Mouse (Mus musculus) granulocyte monocyte progenitor cell, adult 5-6 weeks (primary cell): ENCODE measurements at regions not wholly inside any gene's neighbourhood (a gene's known extent, or its start where the extent isn't known, plus 50 kb on each side); places are given as distances from the start of the nearest gene placed in this dataset.

Source experiments
- ATAC-seq: replicated peaks from 2 replicates; pipeline ENCODE4 v1.8.0; 2016; ENCODE audit warnings: mild to moderate bottlenecking, moderate TSS enrichment, inconsistent platforms; ENCODE audit not compliant: poor library complexity, severe bottlenecking

DNA sequence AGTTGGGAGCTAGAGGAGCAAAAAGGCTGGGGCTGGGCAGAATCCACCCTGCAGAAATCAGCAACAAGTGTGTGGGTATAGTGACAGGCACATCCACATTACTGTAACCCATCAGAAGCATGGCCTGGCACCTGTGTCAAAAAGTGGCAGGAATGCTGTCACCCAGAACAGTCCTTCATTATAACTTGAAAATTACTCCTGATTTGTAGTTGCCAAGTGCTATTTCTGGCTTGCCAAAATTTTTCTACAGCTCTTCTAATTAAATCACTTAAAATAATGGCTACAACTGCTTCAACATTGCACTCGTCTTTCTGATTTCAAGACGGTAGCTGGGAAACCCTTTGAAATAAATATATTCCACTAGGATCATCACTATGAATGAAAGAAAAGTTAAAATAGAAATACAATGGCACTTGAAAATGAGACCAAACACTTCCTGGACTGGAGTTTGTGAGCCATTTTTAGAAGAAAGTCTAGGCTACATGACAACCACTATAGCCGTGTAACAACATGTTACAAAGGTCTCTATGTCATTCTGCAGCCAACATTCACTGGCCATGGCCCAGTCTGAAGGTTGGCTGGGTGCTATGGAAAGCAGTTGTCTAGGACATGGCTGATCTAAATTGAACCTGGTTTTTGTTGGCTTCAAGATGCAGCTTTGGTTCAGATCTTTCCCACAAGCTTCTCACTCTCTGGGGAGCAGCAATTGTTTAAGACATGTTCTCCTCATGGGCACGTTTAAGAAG lies 190.6 kb upstream of the Tapt1 start:
- ATAC-seq: no peak

- no peak for ATAC-seq
Measured at GRCm38 (mm10) chr5:44414441-44414840, 188.0 kb upstream of the Tapt1 start.

- no peak for ATAC-seq
Measured at GRCm38 (mm10) chr5:44403300-44403699, 176.9 kb upstream of the Tapt1 start.

DNA sequence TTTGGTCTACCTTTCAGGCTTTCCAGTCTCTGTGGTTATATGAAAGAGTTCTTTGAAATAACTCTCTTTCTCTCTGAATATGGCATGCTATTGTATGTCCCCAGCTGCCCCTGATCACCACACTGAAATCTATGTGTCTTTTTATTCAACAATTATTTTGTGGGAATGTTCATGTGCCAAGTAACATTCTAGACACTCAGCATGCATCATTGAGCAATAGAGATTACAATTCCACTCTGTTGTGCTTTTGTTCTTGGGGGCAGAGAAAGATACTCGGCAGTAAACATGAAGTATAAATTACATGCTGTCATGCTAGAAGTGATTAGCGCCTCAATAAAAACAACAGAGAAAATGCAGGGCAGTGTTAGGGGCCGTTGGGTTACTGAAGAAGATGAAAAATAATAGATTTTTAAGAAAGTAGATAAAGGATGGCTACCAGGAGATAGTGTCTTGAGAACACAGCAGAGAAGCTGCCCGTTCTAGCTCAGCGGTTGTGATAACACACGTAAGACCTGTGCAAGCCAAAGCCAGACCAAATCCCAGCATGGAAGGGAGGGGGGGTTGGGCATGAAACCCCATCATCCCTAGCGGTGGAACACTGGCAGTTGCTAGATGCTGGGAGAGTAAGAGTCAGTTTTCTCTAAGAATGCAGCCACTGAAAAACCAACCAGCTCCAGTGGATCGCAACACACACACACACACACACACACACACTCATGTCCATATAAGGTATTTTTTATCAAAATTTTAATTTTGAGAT lies 174.3 kb upstream of the Tapt1 start:
- ATAC-seq: no peak

- no peak for ATAC-seq
Measured at GRCm38 (mm10) chr5:44387237-44387810, 160.9 kb upstream of the Tapt1 start.

DNA sequence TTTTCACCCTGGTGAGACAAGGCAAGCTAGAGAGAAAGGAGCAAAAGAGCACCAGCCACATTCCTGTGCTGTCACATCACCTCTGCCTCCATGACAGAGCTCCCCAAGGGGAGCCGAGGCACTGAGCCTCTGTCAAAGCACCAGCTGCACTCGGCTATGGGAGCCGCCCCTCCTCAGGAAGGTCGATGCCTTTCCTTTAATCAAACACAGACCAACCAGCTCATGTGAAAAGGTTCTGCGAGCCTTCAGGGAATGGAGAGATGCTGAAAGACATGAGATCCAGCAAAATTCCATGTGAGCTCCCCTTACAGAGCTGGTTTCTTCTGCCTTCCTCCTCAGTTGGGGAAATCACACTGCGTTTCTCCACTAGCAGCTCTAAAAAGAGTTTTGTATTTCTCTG lies 159.8 kb upstream of the Tapt1 start:
- no peak for ATAC-seq

GRCm38 (mm10) chr5:44383049-44383448 lies 156.6 kb upstream of the Tapt1 start:
- ATAC-seq: peak; percentile 62; the same call in 1 of the 2 replicates

GRCm38 (mm10) chr5:44370006-44370405 lies 143.6 kb upstream of the Tapt1 start:
- ATAC-seq: no peak

DNA sequence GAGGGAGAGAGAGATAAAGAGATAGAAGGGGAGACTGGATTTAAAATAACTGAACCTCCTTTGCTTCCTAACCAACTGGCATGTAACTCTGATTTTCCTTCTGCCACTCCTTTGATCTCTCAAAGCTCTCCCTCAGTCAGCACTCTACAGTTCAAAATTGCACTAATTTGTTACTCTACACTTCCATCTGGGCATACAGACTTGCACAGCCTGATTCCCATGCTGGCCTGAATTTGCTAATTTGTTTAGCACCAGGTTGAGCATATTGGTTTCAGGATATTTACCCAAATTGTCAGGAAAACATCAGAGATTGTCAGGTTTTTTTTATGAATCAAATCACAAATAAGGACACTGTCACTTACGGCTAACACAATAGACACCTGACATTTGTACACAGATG lies 125.9 kb upstream of the Tapt1 start:
- ATAC-seq: no peak

DNA sequence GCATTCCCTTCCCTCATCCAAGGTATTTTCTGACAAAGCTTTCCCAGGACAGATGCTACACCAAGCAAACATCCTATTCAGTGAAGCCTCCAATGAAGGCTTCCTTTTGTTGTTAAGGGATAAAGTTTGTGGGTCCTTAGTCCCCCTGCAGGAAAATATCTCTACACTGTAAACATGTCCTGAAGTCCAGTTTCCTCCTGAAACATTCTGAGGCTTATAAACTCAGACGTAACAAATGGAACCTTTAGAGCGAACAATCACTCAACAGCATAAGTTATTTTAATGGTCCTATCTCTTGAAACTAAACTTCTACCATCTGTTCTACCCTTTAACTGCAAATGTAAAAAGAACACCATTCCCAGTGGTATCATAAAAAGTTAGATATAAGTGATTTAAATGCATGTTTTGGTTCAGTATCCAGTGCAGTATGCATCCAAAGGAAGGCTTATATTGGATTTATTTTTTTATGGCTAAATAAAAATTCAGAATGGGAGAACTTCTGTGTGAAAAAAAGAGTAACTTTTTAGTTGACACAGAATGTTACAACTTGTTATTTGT lies 115.1 kb upstream of the Tapt1 start:
- no peak for ATAC-seq

DNA sequence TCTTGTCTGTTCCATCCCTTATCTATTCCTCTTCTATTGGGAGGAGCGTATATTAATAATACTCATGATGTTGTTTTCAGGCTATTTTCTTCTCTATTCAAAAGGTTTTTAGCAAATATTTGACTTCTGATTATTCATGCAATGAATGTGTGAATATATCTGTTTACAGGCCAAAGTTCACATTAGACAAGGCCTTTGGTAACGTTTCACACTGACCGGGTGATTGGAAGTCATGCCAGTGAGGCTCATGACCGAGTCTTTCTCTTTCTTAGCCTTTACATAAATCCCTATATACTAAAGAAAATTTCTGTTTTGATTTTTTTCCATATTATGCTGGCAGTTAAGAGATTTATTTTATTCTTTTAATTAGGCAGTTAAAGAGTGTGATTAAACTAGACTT lies 112.2 kb upstream of the Tapt1 start:
- no peak for ATAC-seq

GRCm38 (mm10) chr5:44335756-44336155 lies 109.3 kb upstream of the Tapt1 start:
- no peak for ATAC-seq

GRCm38 (mm10) chr5:44319626-44320025 lies 93.2 kb upstream of the Tapt1 start:
- no peak for ATAC-seq

- ATAC-seq: no peak
Measured at GRCm38 (mm10) chr5:44306769-44307557, 80.5 kb upstream of the Tapt1 start.

- ATAC-seq: peak; percentile 74
Measured at GRCm38 (mm10) chr5:44303886-44304855, 77.7 kb upstream of the Tapt1 start.

GRCm38 (mm10) chr5:44284384-44284783 lies 58.0 kb upstream of the Tapt1 start:
- peak; percentile 83 for ATAC-seq
